Mouse (Mus musculus) CH12.LX (cell line): ENCODE results near the gene Siae. TPM values are rescaled to one million over a fixed set of nuclear protein-coding genes. Genes with fewer than 3 reads are reported as not detected.

Source experiments
- polyA plus RNA-seq: library from polyadenylated mRNA; unstranded; fragments of >175 nt; gene quantifications from 2 replicates; pipeline ENCODE4 v1.2.1, GENCODE M21; 2012; ENCODE audit warnings: low read depth; ENCODE audit not compliant: insufficient read length
- total RNA-seq, 2 experiments: library from RNA; depleted of rRNA; stranded (reverse); fragments of 300-350 nt in 1 of 2; fragments of >200 nt in 1 of 2; gene quantifications; 2 replicates each; pipeline ENCODE4 v1.2.3; 2012 to 2014

The Siae gene
- total and polyA plus RNA-seq, 3 experiments = 6.2 to 8.6 (median 7.9) TPM

Other genes with a start within 250 kb of the Siae start
- gene Ccdc15, start 207.3 kb upstream of the Siae start, total RNA-seq (2012; rRNA removed) = 5.3 and 6.8 TPM in 2 replicates
- gene Ccdc15, start 207.3 kb upstream of the Siae start, total RNA-seq (2014; rRNA removed) = 6.3 and 7.0 TPM in 2 replicates
- gene Ccdc15, start 207.3 kb upstream of the Siae start, polyA plus RNA-seq = 6.3 and 7.0 TPM in 2 replicates
- 0.13 TPM in 1 of 2 replicates, not detected in the other for gene Hepacam, start 188.3 kb upstream of the Siae start, total RNA-seq (2012; rRNA removed)
- not detected in 2 replicates for gene Hepacam, start 188.3 kb upstream of the Siae start, total RNA-seq (2014; rRNA removed)
- gene Hepacam, start 188.3 kb upstream of the Siae start, polyA plus RNA-seq = 0.07 TPM in 1 of 2 replicates, not detected in the other
- not detected in 2 replicates for gene Robo4, start 153.8 kb upstream of the Siae start, total RNA-seq (2012; rRNA removed)
- gene Robo4, start 153.8 kb upstream of the Siae start, total RNA-seq (2014; rRNA removed) = not detected in 2 replicates
- not detected in 2 replicates for gene Robo4, start 153.8 kb upstream of the Siae start, polyA plus RNA-seq
- gene Robo3, start 122.5 kb upstream of the Siae start, total RNA-seq (2012; rRNA removed) = 0.76 TPM in 2 replicates
- gene Robo3, start 122.5 kb upstream of the Siae start, total RNA-seq (2014; rRNA removed) = 0.42 and 0.59 TPM in 2 replicates
- 0.41 and 1.1 TPM in 2 replicates for gene Robo3, start 122.5 kb upstream of the Siae start, polyA plus RNA-seq
- 14.2 and 16.8 TPM in 2 replicates for gene Msantd2, start 66.4 kb upstream of the Siae start, total RNA-seq (2012; rRNA removed)
- 13.8 and 15.5 TPM in 2 replicates for gene Msantd2, start 66.4 kb upstream of the Siae start, total RNA-seq (2014; rRNA removed)
- 9.5 and 11.9 TPM in 2 replicates for gene Msantd2, start 66.4 kb upstream of the Siae start, polyA plus RNA-seq
- 0.08 and 0.21 TPM in 2 replicates for gene Esam, start 27.6 kb upstream of the Siae start, total RNA-seq (2012; rRNA removed)
- 0.24 and 0.42 TPM in 2 replicates for gene Esam, start 27.6 kb upstream of the Siae start, total RNA-seq (2014; rRNA removed)
- gene Esam, start 27.6 kb upstream of the Siae start, polyA plus RNA-seq = 0.18 and 0.37 TPM in 2 replicates
- not detected in 2 replicates for gene Vsig2, start 16.4 kb upstream of the Siae start, total RNA-seq (2012; rRNA removed)
- not detected in 2 replicates for gene Vsig2, start 16.4 kb upstream of the Siae start, total RNA-seq (2014; rRNA removed)
- gene Vsig2, start 16.4 kb upstream of the Siae start, polyA plus RNA-seq = not detected in 2 replicates
- 0.42 and 0.50 TPM in 2 replicates for gene Nrgn, start 2.8 kb upstream of the Siae start, total RNA-seq (2012; rRNA removed)
- gene Nrgn, start 2.8 kb upstream of the Siae start, total RNA-seq (2014; rRNA removed) = not detected in 2 replicates
- 3.6 and 4.1 TPM in 2 replicates for gene Nrgn, start 2.8 kb upstream of the Siae start, polyA plus RNA-seq
- gene Spa17, start 58.0 kb downstream of the Siae start, total RNA-seq (2012; rRNA removed) = 0.47 and 1.3 TPM in 2 replicates
- 1.4 and 2.3 TPM in 2 replicates for gene Spa17, start 58.0 kb downstream of the Siae start, total RNA-seq (2014; rRNA removed)
- 3.2 and 4.1 TPM in 2 replicates for gene Spa17, start 58.0 kb downstream of the Siae start, polyA plus RNA-seq
- 97.4 and 99.9 TPM in 2 replicates for gene Tbrg1, start 101.6 kb downstream of the Siae start, total RNA-seq (2012; rRNA removed)
- 115 and 129 TPM in 2 replicates for gene Tbrg1, start 101.6 kb downstream of the Siae start, total RNA-seq (2014; rRNA removed)
- gene Tbrg1, start 101.6 kb downstream of the Siae start, polyA plus RNA-seq = 92.4 and 103 TPM in 2 replicates
- gene Panx3, start 113.5 kb downstream of the Siae start, total RNA-seq (2012; rRNA removed) = not detected in 2 replicates
- not detected in 2 replicates for gene Panx3, start 113.5 kb downstream of the Siae start, total RNA-seq (2014; rRNA removed)
- not detected in 2 replicates for gene Panx3, start 113.5 kb downstream of the Siae start, polyA plus RNA-seq
- gene Olfr160, start 160.6 kb downstream of the Siae start, total RNA-seq (2012; rRNA removed) = not detected in 2 replicates
- not detected in 2 replicates for gene Olfr160, start 160.6 kb downstream of the Siae start, total RNA-seq (2014; rRNA removed)
- not detected in 2 replicates for gene Olfr160, start 160.6 kb downstream of the Siae start, polyA plus RNA-seq
- not detected in 2 replicates for gene Olfr874, start 189.4 kb downstream of the Siae start, total RNA-seq (2012; rRNA removed)
- gene Olfr874, start 189.4 kb downstream of the Siae start, total RNA-seq (2014; rRNA removed) = not detected in 2 replicates
- gene Olfr874, start 189.4 kb downstream of the Siae start, polyA plus RNA-seq = not detected in 2 replicates
- gene Olfr875, start 216.2 kb downstream of the Siae start, total RNA-seq (2012; rRNA removed) = not detected in 2 replicates
- not detected in 2 replicates for gene Olfr875, start 216.2 kb downstream of the Siae start, total RNA-seq (2014; rRNA removed)
- gene Olfr875, start 216.2 kb downstream of the Siae start, polyA plus RNA-seq = not detected in 2 replicates
- gene Olfr876, start 247.3 kb downstream of the Siae start, total RNA-seq (2012; rRNA removed) = not detected in 2 replicates
- not detected in 2 replicates for gene Olfr876, start 247.3 kb downstream of the Siae start, total RNA-seq (2014; rRNA removed)
- not detected in 2 replicates for gene Olfr876, start 247.3 kb downstream of the Siae start, polyA plus RNA-seq